Mouse (Mus musculus) embryonic stem cell, embryonic (primary cell): ENCODE measurements around the gene Myb.

Source experiments
- CTCF ChIA-PET, 4 experiments: fragments of 300-600 bp in 2 of 4; fragments of 350-600 bp in 2 of 4; sonication (Branson Sonifier 250); formaldehyde crosslinking; loops; one replicate each; lab custom pipeline; 2022; ENCODE audit warnings: inconsistent platforms in 2 of 4; lab: Charles Lee
- POLR2A ChIA-PET, 4 experiments: fragments of 300-600 bp in 2 of 4; fragments of 350-600 bp in 2 of 4; sonication (Branson Sonifier 250); formaldehyde crosslinking; loops; one replicate each; lab custom pipeline; 2022; ENCODE audit warnings: antibody characterized with exemption in 4 of 4, inconsistent platforms in 1 of 4; lab: Charles Lee

Myb gene

DNA sequence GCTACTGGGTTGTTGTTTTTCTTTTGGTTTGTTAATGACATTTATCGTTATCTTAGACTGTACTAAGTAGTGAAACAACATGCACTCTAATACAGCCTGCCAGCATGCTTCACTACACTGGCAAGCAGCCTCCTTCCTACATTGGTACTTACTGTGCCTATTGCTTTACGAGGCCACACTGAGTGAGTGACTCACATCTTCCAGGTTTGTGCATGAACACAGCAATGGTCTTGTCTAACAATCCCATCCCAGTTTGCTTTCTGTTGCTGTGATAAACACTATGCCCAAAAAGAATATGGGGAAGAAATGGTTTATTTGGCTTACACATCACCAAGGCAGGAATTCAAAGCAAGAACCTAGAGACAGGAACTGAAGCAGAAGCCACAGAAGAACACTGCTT lies 55.6 kb downstream of the Myb start:
- POLR2A ChIA-PET = interaction anchor here in 1 of 4 experiments (1.1 kb wide), 1 partner anchor 14 kb away, joined by 3 read pairs; no protein-coding TSS in a partner anchor

DNA sequence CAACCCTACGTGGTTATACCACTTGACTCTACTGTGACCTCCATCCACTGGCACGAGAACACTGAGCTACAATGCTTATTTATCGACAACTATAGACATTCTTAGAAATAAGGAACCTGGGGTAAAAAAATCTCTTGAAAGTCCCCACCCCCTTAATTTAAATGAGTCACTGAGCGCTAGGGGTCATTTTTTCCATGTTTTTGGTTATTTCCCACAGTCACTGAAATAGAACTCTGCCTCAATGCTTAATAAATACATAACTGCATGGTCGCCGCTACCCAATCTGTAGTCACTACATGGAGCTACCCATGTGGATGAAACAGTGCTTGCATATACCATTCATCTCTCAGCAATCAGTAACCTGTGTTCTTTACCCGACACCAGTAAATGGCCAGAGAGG lies 58.1 kb downstream of the Myb start:
- ChIA-PET CTCF (interaction anchor here in 3 of 4 experiments (0.6 to 1.6 kb wide), 4 partner anchors 12 to 110 kb away, joined by 3 to 7 read pairs (median 4); no protein-coding TSS in a partner anchor), POLR2A (interaction anchor here (0.7 to 6.7 kb wide), 36 partner anchors 7 to 896 kb away, joined by 3 to 112 read pairs (median 6); partner anchors contain the start of genes Ahi1 (in 1 of the 4), Hbs1l (in 1 of the 4) and Myb (in 1 of the 4))

More for the DNA sequence above, 55.6 kb downstream of the Myb start:
- CTCF ChIA-PET = no interaction called here

- POLR2A ChIA-PET = interaction anchor here (0.5 to 6.7 kb wide), 78 partner anchors 8 to 953 kb away, joined by 3 to 112 read pairs (median 4); partner anchors contain the start of genes Hbs1l (in 2 of the 4), Myb (in 2 of the 4), Ahi1 (in 1 of the 4) and Mtfr2 (in 1 of the 4)
- CTCF ChIA-PET = interaction anchor here in 2 of 4 experiments (1.2 to 1.6 kb wide), 3 partner anchors 12 to 109 kb away, joined by 3 to 7 read pairs (median 3); no protein-coding TSS in a partner anchor
Measured at GRCm38 (mm10) chr10:21101948-21102347, 58.8 kb downstream of the Myb start.

DNA sequence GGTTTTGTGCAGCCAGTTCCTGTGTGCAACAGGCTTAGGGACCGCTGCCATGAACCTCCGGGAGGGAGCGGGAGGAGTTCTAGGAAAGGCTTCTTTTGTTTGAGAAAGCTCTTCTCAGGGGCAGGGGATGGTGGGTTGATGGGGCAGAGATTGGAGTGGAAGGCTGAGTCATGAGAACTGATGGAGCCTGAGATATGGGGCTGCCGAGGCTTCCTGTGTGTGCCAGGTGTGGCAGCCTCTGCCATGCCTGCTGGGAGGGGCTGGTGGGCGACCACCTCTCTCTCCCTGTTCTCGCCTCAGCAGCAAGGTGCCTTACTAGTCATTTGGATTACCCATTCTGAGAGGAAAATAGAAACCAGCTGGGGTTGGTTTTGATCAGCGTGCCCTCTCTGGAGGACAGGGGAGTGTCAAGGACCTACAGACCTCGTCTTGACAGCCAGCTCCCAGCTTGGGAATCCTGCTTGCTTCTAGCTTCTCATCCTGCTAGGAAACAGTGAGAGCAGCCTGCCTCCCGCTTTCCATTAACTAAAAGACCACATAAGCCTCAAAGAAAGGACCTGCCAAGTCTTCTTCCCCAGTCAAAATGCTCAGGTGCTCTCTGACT lies 60.0 kb downstream of the Myb start:
- ChIA-PET CTCF (interaction anchor here in 3 of 4 experiments (0.6 to 0.7 kb wide), 4 partner anchors 10 to 743 kb away, joined by 3 to 6 read pairs (median 3); no protein-coding TSS in a partner anchor), POLR2A (interaction anchor here (0.6 to 6.7 kb wide), 33 partner anchors 9 to 892 kb away, joined by 3 to 112 read pairs (median 6); partner anchors contain the start of genes Hbs1l (in 2 of the 4) and Myb (in 2 of the 4))

GRCm38 (mm10) chr10:21099515-21099914 lies 61.3 kb downstream of the Myb start:
- ChIA-PET CTCF (no interaction called here), POLR2A (interaction anchor here in 2 of 4 experiments (1.1 to 6.7 kb wide), 7 partner anchors 9 to 69 kb away, joined by 3 to 112 read pairs (median 25); partner anchors contain the start of gene Myb (in 1 of the 2))

GRCm38 (mm10) chr10:21095541-21095940 lies 65.2 kb downstream of the Myb start:
- POLR2A ChIA-PET = interaction anchor here in 2 of 4 experiments (0.6 to 2.4 kb wide), 3 partner anchors 14 to 290 kb away, joined by 3 to 7 read pairs (median 5); no protein-coding TSS in a partner anchor

GRCm38 (mm10) chr10:21094896-21095295 lies 65.9 kb downstream of the Myb start:
- POLR2A ChIA-PET = interaction anchor here in 3 of 4 experiments (0.5 to 8.3 kb wide), 6 partner anchors 7 to 1064 kb away, joined by 3 to 112 read pairs (median 4); no protein-coding TSS in a partner anchor

More at GRCm38 (mm10) chr10:21095541-21095940, 65.2 kb downstream of the Myb start:
- CTCF ChIA-PET = interaction anchor here in 2 of 4 experiments (0.6 to 0.9 kb wide), 4 partner anchors 19 to 94 kb away, joined by 3 to 8 read pairs (median 4); no protein-coding TSS in a partner anchor

GRCm38 (mm10) chr10:21093301-21093700 lies 67.5 kb downstream of the Myb start:
- ChIA-PET POLR2A (interaction anchor here in 3 of 4 experiments (0.9 to 8.3 kb wide), 9 partner anchors 8 to 38 kb away, joined by 3 to 112 read pairs (median 4); no protein-coding TSS in a partner anchor), CTCF (interaction anchor here in 1 of 4 experiments (1.0 kb wide), 1 partner anchor 96 kb away, joined by 3 read pairs; no protein-coding TSS in a partner anchor)

More at GRCm38 (mm10) chr10:21094896-21095295, 65.9 kb downstream of the Myb start:
- CTCF ChIA-PET = interaction anchor here in 2 of 4 experiments (0.6 to 0.9 kb wide), 3 partner anchors 41 to 95 kb away, joined by 3 read pairs; no protein-coding TSS in a partner anchor

DNA sequence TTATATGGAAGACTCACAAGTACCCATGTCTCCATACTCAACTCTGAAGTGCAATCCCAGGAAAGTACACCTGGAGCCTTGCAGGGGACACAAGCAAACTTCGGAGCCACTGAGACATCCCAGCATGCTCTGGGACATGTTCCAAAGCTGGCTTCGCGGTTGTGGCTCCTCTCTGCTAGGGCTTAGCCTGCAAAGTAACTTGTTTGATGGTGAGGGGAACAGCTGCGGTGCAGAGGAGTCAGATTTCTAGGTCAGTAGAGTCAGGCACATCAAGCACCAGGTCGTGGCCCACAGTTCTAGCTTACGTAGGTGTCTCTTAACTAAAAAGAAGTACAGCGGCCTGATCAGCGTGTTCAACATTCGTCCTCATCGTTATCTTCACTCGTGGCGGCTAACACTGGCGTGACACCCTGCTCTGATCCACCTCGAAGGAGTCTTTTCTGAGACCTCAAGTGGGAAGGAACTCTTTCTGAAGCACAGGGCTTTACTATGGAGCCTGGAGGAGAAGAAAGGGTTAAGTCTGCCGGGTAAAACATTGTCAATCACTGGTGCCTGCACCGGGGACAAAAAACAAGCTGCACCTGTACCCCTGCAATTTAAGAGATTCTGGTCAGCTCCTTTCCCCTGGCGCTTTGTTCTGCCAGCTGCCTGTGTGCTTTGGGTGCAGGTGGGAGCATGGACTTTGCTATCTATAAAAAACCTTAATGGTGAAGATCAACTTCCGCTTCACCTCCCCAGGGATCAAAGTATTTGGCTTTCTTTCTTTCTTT lies 68.1 kb downstream of the Myb start:
- ChIA-PET POLR2A (interaction anchor here (0.7 to 8.3 kb wide), 15 partner anchors 9 to 38 kb away, joined by 3 to 112 read pairs (median 4); no protein-coding TSS in a partner anchor), CTCF (interaction anchor here in 1 of 4 experiments (0.5 to 1.2 kb wide), 3 partner anchors 10 to 367 kb away, joined by 3 read pairs; no protein-coding TSS in a partner anchor)

DNA sequence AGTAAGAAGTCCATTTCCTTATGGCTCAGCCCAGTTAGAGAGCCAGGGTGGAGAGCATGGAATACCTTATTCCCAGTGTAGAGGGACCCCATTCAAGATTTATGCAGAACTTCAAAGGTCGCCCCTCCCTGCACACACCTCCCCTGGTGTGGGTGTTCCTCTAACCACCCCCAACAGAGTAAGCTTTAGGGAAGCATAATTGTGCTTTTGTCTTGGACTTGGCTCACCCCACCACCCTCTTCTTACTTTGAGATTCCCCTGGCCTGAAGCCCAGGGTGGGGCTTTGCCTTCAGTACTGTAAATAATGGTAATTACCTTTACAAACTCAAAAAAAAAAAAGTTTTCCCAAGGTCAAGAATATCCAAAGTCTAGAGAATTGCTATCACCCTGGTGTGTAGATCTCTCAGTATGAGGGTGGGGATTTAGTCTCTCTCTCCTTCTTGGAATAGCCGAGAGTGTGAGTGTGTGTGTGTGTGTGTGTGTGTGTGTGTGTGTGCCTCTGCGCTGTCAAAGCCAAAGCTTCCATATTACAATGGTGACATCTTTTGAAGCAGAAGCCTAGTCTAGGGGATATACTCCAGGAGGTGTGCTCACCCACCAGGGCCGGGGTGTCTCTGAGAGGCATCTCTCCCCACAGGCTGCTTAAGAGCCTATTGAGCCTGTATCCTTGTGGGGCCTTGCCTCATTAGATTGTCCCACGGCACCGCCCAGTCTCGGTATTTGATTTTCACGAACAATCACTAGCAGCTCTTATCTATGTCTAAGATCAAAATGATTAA lies 69.7 kb downstream of the Myb start:
- POLR2A ChIA-PET = interaction anchor here (0.6 to 8.3 kb wide), 24 partner anchors 8 to 1882 kb away, joined by 3 to 112 read pairs (median 4); no protein-coding TSS in a partner anchor

GRCm38 (mm10) chr10:21089541-21089940 lies 71.2 kb downstream of the Myb start:
- ChIA-PET CTCF (interaction anchor here in 1 of 4 experiments (1.3 kb wide), 1 partner anchor 34 kb away, joined by 3 read pairs; no protein-coding TSS in a partner anchor), POLR2A (interaction anchor here (0.6 to 8.3 kb wide), 9 partner anchors 12 to 891 kb away, joined by 3 to 112 read pairs (median 5); no protein-coding TSS in a partner anchor)

More for the DNA sequence above, 69.7 kb downstream of the Myb start:
- CTCF ChIA-PET = interaction anchor here in 3 of 4 experiments (0.7 to 1.3 kb wide), 4 partner anchors 10 to 68 kb away, joined by 3 to 6 read pairs (median 3); no protein-coding TSS in a partner anchor

DNA sequence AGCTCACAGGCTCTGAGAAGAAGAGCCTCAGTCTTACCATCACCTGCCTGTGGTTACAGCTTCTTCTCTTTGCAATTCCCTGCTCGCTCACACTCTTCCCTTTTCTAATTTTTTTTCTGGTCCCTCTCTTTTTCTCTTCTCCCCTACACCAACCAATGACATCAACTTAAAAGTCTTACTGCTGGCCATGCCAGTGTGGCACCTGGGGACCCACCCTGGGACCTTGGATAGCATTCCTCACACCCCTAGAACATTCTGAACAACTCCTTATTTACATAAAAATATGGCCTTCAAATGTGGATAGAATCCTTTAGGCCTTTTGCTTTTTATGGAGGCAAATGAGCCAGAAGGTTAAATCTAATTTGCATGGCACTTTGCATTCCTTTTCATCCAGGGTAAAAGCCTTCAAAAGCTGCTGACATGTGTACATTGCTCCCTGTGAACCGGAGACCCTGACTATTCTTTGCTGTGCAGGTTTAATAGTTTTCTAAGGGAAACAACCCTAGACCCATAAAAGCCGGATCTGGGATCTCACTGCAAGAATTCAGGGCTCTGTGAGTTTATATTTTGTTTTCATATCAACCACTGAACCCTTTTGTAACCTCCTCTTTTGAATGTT lies 73.1 kb downstream of the Myb start:
- CTCF ChIA-PET = interaction anchor here in 1 of 4 experiments (0.6 to 0.7 kb wide), 2 partner anchors 15 to 86 kb away, joined by 5 to 7 read pairs; no protein-coding TSS in a partner anchor
- POLR2A ChIA-PET = interaction anchor here in 2 of 4 experiments (7.3 to 8.3 kb wide), 2 partner anchors 14 kb away, joined by 95 to 112 read pairs; no protein-coding TSS in a partner anchor

DNA sequence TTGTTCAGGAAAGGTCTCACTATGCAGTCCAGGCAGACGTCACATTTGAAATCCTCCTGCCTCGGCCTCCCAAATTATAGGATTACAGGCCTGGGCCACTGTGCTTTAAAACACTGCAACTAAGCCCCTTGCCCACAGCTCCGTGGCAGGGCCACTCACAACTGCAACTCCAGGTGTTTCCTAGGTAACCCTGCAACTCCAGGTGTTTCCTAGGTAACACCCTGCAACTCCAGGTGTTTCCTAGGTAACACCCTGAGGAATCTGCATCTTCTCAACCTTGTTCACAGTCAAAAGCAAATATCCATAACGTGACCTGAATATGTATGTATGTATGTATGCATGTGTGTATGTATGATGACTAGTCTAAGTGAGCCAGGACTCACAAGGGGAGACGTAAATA lies 75.7 kb downstream of the Myb start:
- ChIA-PET POLR2A (interaction anchor here in 3 of 4 experiments (0.7 to 2.7 kb wide), 4 partner anchors 9 to 59 kb away, joined by 3 to 9 read pairs (median 4); no protein-coding TSS in a partner anchor), CTCF (interaction anchor here in 1 of 4 experiments (0.6 kb wide), 1 partner anchor 92 kb away, joined by 7 read pairs; no protein-coding TSS in a partner anchor)

DNA sequence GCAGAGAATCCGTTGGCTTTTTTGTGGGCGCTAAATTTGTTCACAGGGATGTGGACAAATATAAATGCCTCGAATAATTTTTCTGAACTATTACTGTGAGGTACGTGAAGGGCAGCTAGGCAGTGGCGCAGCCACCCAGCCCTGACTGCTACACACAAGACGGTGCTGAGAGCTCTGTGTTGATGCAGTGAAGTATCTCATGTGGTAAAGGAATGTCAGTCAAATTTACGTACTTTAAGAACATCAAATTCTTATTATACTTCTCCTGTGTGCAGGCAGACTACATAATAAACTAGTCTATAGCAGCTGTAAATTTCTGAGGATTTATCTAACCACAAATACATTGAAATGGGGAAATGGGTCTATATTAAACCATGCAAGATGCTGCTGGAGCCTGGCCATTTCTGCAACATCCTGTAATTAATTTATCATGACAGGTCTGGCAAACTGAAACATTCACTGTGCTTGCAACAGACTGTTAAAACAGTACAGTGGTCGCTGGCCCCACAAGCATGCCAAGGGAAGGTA lies 77.3 kb downstream of the Myb start:
- ChIA-PET CTCF (no interaction called here), POLR2A (interaction anchor here in 2 of 4 experiments (0.8 to 2.7 kb wide), 4 partner anchors 9 to 41 kb away, joined by 3 to 9 read pairs (median 6); no protein-coding TSS in a partner anchor)

GRCm38 (mm10) chr10:21082447-21082846 lies 78.3 kb downstream of the Myb start:
- ChIA-PET CTCF (interaction anchor here in 1 of 4 experiments (1.0 to 1.3 kb wide), 2 partner anchors 10 to 117 kb away, joined by 3 read pairs; no protein-coding TSS in a partner anchor), POLR2A (interaction anchor here in 2 of 4 experiments (0.7 to 2.7 kb wide), 5 partner anchors 8 to 77 kb away, joined by 3 to 9 read pairs (median 5); no protein-coding TSS in a partner anchor)
